Mouse (Mus musculus) heart, embryonic 16.5 days (tissue): ENCODE measurements around the gene Nsg2. TPM values are rescaled to one million over a fixed set of nuclear protein-coding genes. Genes with fewer than 3 reads are reported as not detected.

Source experiments
- ATAC-seq: fragments of 200-750 bp; cut with Nextera tagmentation; replicated peaks from 2 replicates; pipeline ENCODE4 v1.8.0; 2017; ENCODE audit warnings: moderate number of reproducible peaks; ENCODE audit not compliant: insufficient read depth, low FRiP score; ENCODE audit errors: extremely low read depth
- H3K27ac ChIP-seq: fragments of 300-500 bp; sonication (generic); 2 replicates; pipeline ENCODE4 v1.5.1; 2014; ENCODE audit warnings: mild to moderate bottlenecking, low read length, control low read depth, moderate library complexity
- H3K27me3 ChIP-seq: fragments of 300-500 bp; sonication (generic); 2 replicates; pipeline ENCODE4 v1.6.1; 2014; ENCODE audit warnings: low read length, mixed read lengths; ENCODE audit not compliant: control insufficient read depth, insufficient read depth
- H3K36me3 ChIP-seq: fragments of 300-500 bp; sonication (generic); 2 replicates; pipeline ENCODE4 v1.6.1; 2014; ENCODE audit not compliant: control insufficient read depth, insufficient read depth
- H3K4me1 ChIP-seq: fragments of 300-500 bp; sonication (generic); 2 replicates; pipeline ENCODE4 v1.6.1; 2014; ENCODE audit warnings: low read length, mixed read lengths; ENCODE audit not compliant: control insufficient read depth, insufficient read depth
- H3K4me2 ChIP-seq: fragments of 300-500 bp; sonication (generic); 2 replicates; pipeline ENCODE4 v1.6.1; 2014; ENCODE audit warnings: low read depth, mild to moderate bottlenecking, control low read depth, low read length
- H3K4me3 ChIP-seq: fragments of 300-500 bp; sonication (generic); 2 replicates; pipeline ENCODE4 v1.5.1; 2014; ENCODE audit warnings: mild to moderate bottlenecking, control low read depth, low read length
- H3K9ac ChIP-seq: fragments of 300-500 bp; sonication (generic); 2 replicates; pipeline ENCODE4 v1.6.1; 2014; ENCODE audit warnings: low read length, control low read depth
- H3K9me3 ChIP-seq: fragments of 300-500 bp; sonication (generic); replicated peaks from 2 replicates; pipeline ENCODE4 v1.6.1; 2016; ENCODE audit warnings: low read length; ENCODE audit not compliant: control insufficient read depth
- WGBS: fragments of 180-500 bp; shearing (Covaris S2); extraction: QIAGEN DNeasy Blood & Tissue Kit; methylation state at CpG from one replicate; pipeline ENCODE4 v1.1.7; 2014; 5-methylcytosine and 5-hydroxymethylcytosine counted together
- polyA plus RNA-seq: library from polyadenylated mRNA; unstranded; fragments of >200 nt; fragmentation: Nextera tagmentation; extraction: Ambion mirVana; gene quantifications from 2 replicates; pipeline ENCODE4 v1.2.1, GENCODE M21; 2015

Nsg2 gene
- polyA plus RNA-seq, 1 experiment from 2014 or later, result 7.0 TPM

GRCm38 (mm10) chr11:32106647-32106985 lies 106.4 kb downstream of the Nsg2 start:
- Histone ChIP-seq H3K27me3 (no peaks in the 10 kb centered on the region), H3K36me3 (no peaks in the 10 kb centered on the region), H3K4me3 (no peak overlapping the region), H3K9me3 (no peaks in the 10 kb centered on the region), H3K4me1 (0 out of 2 replicates have a peak, but pooled peaks cover 1% of the 10 kb centered on the region), H3K4me2 (no peak overlapping the region), H3K9ac (no peak overlapping the region), H3K27ac (no peak overlapping the region)
- 85% methylated on average over 4 of the region's 4 CpGs for WGBS
- ATAC-seq, result no peak

- no peak overlapping the region for H3K27ac ChIP-seq
- H3K9me3 ChIP-seq, result no peaks in the 10 kb centered on the region
- no peak overlapping the region for H3K4me3 ChIP-seq
- no peaks in the 10 kb centered on the region for H3K4me1 ChIP-seq
- no peak overlapping the region for H3K4me2 ChIP-seq
- no peaks in the 10 kb centered on the region for H3K27me3 ChIP-seq
- ATAC-seq, result no peak
- H3K36me3 ChIP-seq, result no peaks in the 10 kb centered on the region
- H3K9ac ChIP-seq, result no peak overlapping the region
- 66% methylated on average over 8 of the region's 8 CpGs for WGBS
Measured at GRCm38 (mm10) chr11:32108441-32108840, 108.2 kb downstream of the Nsg2 start.

Other genes with a start within 250 kb of the Nsg2 start
- gene Cpeb4, start 128.3 kb upstream of the Nsg2 start, polyA plus RNA-seq, result 5.9 and 7.3 TPM in 2 replicates
- gene 4930524B15Rik, start 34.9 kb upstream of the Nsg2 start, polyA plus RNA-seq, result 0.10 TPM in 1 of 2 replicates, not detected in the other
- gene Il9r, start 199.8 kb downstream of the Nsg2 start, polyA plus RNA-seq, result 0.74 and 1.4 TPM in 2 replicates
- gene Snrnp25, start 205.0 kb downstream of the Nsg2 start, polyA plus RNA-seq, result 42.6 and 50.9 TPM in 2 replicates
- gene Rhbdf1, start 221.8 kb downstream of the Nsg2 start, polyA plus RNA-seq, result 35.6 and 44.2 TPM in 2 replicates
- gene Mpg, start 226.0 kb downstream of the Nsg2 start, polyA plus RNA-seq, result 19.1 and 20.4 TPM in 2 replicates